Mouse (Mus musculus): Measurements from ENCODE around the gene Dyrk1a.

Gene Dyrk1a

GRCm38 (mm10) chr16:94569229-94570176 lies at the start of gene Dyrk1a:
Dyrk1a (plus strand) TSS chr16:94570010.
- in situ Hi-C loops (cut with MboI, MseI), result loop anchor here (5.0 kb wide), 1 partner anchor 48 kb away; no protein-coding TSS in a partner anchor

- in situ Hi-C loops (cut with MboI, MseI), result no loop called here
These were observed 46.0 kb upstream of the Dyrk1a start for GRCm38 (mm10) chr16:94523594-94524377.

- in situ Hi-C loops (cut with MboI, MseI), result loop anchor here (5.0 kb wide), 1 partner anchor 38 kb away; no protein-coding TSS in a partner anchor
These were observed 45.1 kb upstream of the Dyrk1a start for GRCm38 (mm10) chr16:94524691-94525090.

DNA sequence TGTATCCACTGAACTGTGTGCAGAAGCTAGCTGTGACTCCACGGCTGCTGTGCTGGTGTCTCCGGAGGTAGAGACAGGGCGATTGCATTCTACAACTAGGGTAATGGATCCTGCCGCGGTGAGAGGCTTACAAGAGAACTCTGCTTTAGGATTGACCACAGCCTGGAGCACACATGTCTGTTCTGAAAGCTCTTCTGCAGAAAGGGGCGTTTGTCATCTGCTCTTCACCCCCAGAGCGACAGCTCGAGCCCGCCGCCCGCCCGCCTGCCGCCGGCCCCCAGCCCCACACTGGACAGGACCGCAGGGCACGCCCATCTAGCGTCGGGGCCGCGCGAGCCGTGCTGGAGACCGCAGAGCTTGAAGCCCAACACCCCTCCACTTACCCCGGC lies 43.9 kb upstream of the Dyrk1a start:
- in situ Hi-C loops (cut with MboI, MseI), result loop anchor here (5.0 kb wide), 1 partner anchor 36 kb away; no protein-coding TSS in a partner anchor

DNA sequence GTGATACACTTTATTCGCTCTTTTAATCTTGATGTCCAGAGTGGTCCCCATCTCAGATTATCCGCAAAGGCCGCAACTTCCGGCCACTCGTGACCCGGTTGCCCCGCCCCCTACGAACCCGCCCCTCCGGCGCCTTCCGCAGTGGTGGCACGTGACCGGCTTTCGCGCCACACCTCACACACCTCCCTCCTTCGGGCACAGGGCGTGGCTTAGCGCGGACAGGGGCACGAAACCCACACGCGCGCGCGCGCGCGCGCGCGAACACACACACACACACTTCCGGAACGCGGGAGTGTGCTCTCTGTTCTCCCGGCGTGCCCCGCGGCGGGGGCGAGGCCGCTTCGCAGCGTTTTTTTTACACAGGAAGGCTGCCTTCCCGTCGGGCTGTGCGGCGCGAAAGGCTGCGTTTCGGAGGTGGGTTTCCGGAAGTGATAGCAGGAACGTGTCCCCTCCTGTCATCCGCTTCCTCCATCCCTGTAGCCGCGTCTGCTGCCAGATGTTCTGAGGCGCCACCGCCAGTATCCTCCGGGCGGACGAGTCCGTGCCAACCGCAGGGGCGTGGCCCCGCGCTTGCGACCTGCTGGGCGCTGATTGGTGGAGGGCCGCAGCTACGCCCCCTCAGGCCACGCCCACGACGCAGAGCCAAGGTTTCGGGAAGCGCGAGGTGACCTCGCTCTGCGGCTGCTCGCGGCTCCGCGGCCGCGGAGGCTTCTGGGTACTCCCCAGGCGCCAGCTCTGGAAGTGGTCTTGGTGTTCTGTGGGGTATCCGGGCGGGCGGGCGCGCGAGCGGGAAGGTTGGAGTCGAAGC lies 43.3 kb upstream of the Dyrk1a start, which contains the start of gene Vps26c:
TSS of gene Vps26c (minus strand) at position 487 of the 808 bp plus-strand sequence.
- in situ Hi-C loops (cut with MboI, MseI), result loop anchor here (5.0 kb wide), 1 partner anchor 36 kb away; no protein-coding TSS in a partner anchor

DNA sequence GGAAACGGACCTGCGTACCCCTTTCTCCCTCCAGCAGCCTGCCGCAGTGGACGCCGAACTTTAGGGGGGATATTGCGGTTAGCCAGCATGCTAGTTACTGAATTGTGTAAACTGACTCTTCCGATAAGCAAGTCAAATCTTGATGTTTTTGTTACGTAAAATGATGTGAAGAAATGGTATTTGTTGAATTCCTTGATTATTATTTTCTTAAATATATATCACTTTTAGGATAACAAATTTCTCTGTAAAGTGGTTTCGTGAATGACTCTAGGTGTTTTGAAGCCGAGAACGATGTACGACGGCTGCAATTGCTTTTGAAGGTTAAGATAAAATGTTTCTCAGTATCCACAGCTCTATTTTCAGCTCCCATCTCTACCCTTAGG lies 42.7 kb upstream of the Dyrk1a start:
- in situ Hi-C loops (cut with MboI, MseI), result loop anchor here (5.0 kb wide), 1 partner anchor 35 kb away; no protein-coding TSS in a partner anchor

DNA sequence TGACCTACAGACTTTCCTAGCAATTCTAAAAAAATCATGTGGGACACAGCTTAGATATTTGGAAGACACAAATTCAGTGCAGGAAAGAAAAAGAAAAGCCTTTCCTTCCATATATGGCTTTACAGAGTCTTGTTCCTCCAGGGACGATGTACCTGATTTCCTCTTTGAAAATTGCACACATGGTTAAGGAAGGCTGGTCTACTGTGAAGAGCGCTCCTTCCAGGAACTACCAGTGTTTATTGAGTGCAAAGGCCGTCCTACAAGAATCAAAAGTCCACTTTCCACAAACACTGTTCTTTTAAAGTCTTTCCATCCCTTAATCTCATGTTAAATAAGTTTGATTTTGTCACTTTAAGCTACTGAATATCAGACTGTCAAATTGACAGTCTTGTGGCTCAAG lies 42.3 kb upstream of the Dyrk1a start:
- in situ Hi-C loops (cut with MboI, MseI), result loop anchor here (5.0 kb wide), 1 partner anchor 35 kb away; no protein-coding TSS in a partner anchor

GRCm38 (mm10) chr16:94531268-94531667 lies 38.5 kb upstream of the Dyrk1a start:
- in situ Hi-C loops (cut with MboI, MseI), result no loop called here

DNA sequence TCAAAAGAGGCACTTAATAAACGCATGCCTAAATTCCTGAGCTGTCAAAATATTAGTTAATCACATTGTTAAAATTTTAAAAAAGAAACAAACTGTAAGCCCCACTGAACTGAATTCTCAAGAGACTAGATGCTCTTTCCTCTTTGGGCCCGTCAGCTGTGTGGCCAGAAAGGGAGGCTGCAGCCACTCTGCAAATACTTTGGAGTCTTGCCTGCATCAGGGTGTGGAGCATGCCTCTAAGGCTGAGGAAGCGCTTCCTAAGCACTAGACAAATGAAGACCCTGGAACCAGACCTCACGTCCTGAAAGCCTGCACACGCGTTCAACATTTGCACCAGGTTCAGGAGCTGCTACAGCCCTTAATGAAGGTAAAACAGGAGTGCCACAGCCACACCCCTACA lies 36.1 kb upstream of the Dyrk1a start:
- in situ Hi-C loops (cut with MboI, MseI), result no loop called here

DNA sequence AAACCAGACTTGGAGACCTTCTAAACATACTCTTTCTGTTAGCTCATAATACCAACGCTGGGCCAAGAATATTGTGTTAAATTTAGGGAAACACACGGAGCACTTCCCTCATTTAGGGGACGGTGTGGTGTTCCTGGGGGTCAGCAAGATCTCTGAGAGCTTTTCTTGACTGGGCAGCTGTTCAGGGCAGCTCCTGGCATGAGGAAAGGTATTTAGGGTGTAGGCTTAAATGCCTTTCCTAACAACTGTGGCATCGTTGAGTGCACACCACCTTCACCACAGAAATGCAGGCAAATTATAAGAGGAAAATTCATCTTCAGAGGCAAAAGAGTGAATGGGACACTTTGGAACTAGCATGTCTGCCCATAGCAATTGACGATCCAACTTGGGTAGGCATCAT lies 34.1 kb upstream of the Dyrk1a start:
- in situ Hi-C loops (cut with MboI, MseI), result no loop called here

- in situ Hi-C loops (cut with MboI, MseI), result no loop called here
These were observed 33.2 kb upstream of the Dyrk1a start for GRCm38 (mm10) chr16:94536417-94537158.

- in situ Hi-C loops (cut with MboI, MseI), result no loop called here
These were observed 32.7 kb upstream of the Dyrk1a start for GRCm38 (mm10) chr16:94537159-94537527.

- in situ Hi-C loops (cut with MboI, MseI), result no loop called here
These were observed 29.7 kb upstream of the Dyrk1a start for GRCm38 (mm10) chr16:94540140-94540539.

- in situ Hi-C loops (cut with MboI, MseI), result no loop called here
These were observed 26.9 kb upstream of the Dyrk1a start for GRCm38 (mm10) chr16:94542898-94543297.

DNA sequence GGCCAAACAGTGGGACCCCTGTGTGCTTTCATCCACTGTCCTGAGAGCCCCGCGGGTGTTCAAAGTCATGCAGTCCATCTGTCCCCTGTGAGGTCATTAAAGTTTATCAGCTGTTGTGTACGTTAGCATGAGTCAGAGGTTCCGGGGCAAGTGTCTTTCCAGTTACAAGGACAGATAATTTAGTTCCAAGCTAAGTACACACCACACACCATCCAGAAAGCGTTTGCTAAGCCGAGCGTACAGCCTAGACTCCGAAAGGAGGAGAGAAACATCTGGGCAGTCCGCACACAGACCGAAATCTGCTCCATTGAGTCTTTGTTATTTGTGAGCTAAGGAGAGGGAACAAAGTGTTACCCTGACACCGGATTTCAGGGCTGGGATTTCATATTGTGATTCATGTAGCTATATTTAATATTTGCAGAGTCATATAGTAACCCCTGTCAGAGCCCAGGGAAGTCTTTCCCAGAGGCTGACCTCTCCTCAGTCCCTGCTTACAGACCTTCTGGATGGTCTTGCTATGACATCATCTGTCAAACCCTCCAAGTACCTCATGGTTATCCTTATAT lies 25.2 kb upstream of the Dyrk1a start:
- in situ Hi-C loops (cut with MboI, MseI), result no loop called here

- in situ Hi-C loops (cut with MboI, MseI), result no loop called here
These were observed 23.8 kb upstream of the Dyrk1a start for GRCm38 (mm10) chr16:94545781-94546562.

DNA sequence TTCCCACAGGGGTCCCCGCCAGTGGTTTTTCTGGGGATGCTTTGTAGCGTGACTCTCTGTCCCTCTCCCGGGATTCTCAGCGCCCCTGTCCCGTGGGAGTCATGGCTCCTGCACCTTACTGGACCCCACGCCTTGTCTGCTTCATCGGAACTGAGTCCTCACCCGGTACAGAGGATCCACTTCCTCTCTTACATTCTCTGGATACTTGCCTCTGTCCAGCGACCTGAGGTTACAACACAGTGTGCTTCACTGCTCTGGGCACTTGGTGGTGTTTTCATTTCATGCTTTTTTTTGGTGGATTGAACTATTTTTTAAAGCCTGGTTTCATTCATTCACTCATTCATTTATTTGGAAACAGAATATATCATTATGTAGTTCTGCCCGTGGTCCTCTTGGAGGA lies 20.0 kb upstream of the Dyrk1a start:
- in situ Hi-C loops (cut with MboI, MseI), result no loop called here

GRCm38 (mm10) chr16:94551934-94552333 lies 17.9 kb upstream of the Dyrk1a start:
- in situ Hi-C loops (cut with MboI, MseI), result no loop called here

DNA sequence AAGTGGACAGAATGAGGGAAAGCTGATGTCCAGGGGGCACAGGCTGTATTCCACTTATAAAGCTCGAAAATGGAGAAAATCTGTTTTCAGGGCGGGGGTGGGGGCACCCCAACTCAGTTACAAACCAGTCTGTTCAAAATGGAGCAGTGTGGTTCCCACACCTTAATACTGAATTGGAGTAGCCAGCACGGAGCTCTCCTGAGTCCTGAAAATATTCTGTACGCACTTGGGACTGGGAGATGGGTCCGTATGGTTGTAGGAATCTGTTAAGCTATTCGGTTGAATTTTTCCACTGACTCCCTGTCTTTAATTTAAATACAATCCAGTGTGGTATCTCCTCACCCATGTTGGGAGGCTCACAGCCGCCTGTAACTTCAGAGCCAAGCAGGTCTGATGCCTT lies 14.5 kb upstream of the Dyrk1a start:
- in situ Hi-C loops (cut with MboI, MseI), result no loop called here
